8 mouse cellular contexts compared by ENCODE assay signal in genomic region chr2:156863487-156864160, GRCm38 (mm10). TPM values are rescaled to one million over a fixed set of nuclear protein-coding genes. Genes with fewer than 3 reads are reported as not detected.
DNase-seq lines count a peak whose midpoint lies in the region; ATAC-seq and TF ChIP-seq lines count a peak whose summit lies in the region.

No protein-coding gene starts in this region.

- DNase-seq in adrenal gland, adult (ENCODE audit: inconsistent age in 2 of 2, low spot score in 1 of 2): peak; percentile 85 to 94
- DNase-seq in liver, postnatal 0 days: peak; percentile 83
- DNase-seq in neural tube, embryonic 11.5 days (ENCODE audit: low spot score): no peak
- peak; percentile 81 for DNase-seq in yolk sac, embryonic 10.5 days (ENCODE audit: low spot score)
- DNase-seq in cerebellum, adult 11 months: no peak

- H3K27me3 ChIP-seq in E14TG2a.4 (ENCODE audit: insufficient read depth, low read length): no peaks in the 10 kb centered on the region
- no peaks in the 10 kb centered on the region for H3K27me3 ChIP-seq in forebrain, embryonic 16.5 days (replicated peaks; ENCODE audit: control insufficient read depth, insufficient read depth, low read length)
- H3K27me3 ChIP-seq in intestine, embryonic 15.5 days (replicated peaks): no peaks in the 10 kb centered on the region
- H3K27me3 ChIP-seq in liver, postnatal 0 days (ENCODE audit: insufficient read depth, low read length): no peaks in the 10 kb centered on the region
- H3K27me3 ChIP-seq in neural tube, embryonic 11.5 days (ENCODE audit: control insufficient read depth, insufficient read depth, low read length): no peaks in the 10 kb centered on the region

- H3K27ac ChIP-seq in forebrain, embryonic 16.5 days (ENCODE audit: low read length): peak overlapping the region; percentile 82
- H3K27ac ChIP-seq in intestine, embryonic 15.5 days: peak overlapping the region; percentile 94
- H3K27ac ChIP-seq in liver, postnatal 0 days (ENCODE audit: low read depth): peak overlapping the region; percentile 94
- peak overlapping the region; percentile 67 for H3K27ac ChIP-seq in neural tube, embryonic 11.5 days (ENCODE audit: low read depth, low read length)

- H3K4me2 ChIP-seq in forebrain, embryonic 16.5 days (ENCODE audit: low read length): peak overlapping the region; percentile 82
- H3K4me2 ChIP-seq in intestine, embryonic 15.5 days (replicated peaks): peak overlapping the region; percentile 65
- peak overlapping the region; percentile 80 for H3K4me2 ChIP-seq in liver, postnatal 0 days (ENCODE audit: low read depth, low read length)
- peak overlapping the region; percentile 92 for H3K4me2 ChIP-seq in neural tube, embryonic 11.5 days (ENCODE audit: low read depth)

- peak overlapping the region; percentile 99 for H3K4me3 ChIP-seq in E14TG2a.4 (replicated peaks; ENCODE audit: low read length)
- peak overlapping the region; percentile 99 for H3K4me3 ChIP-seq in forebrain, embryonic 16.5 days (replicated peaks; ENCODE audit: low read length)
- peak overlapping the region; percentile 99 for H3K4me3 ChIP-seq in intestine, embryonic 15.5 days (replicated peaks)
- peak overlapping the region; percentile 92 for H3K4me3 ChIP-seq in liver, postnatal 0 days (ENCODE audit: low read depth, low read length)
- H3K4me3 ChIP-seq in neural tube, embryonic 11.5 days (ENCODE audit: low read depth, low read length): peak overlapping the region; percentile 98

- H3K9me3 ChIP-seq in E14TG2a.4 (ENCODE audit: low read length): no peaks in the 10 kb centered on the region
- no peaks in the 10 kb centered on the region for H3K9me3 ChIP-seq in forebrain, embryonic 16.5 days (ENCODE audit: control insufficient read depth, low read length)
- H3K9me3 ChIP-seq in intestine, embryonic 15.5 days: no peaks in the 10 kb centered on the region
- no peaks in the 10 kb centered on the region for H3K9me3 ChIP-seq in liver, postnatal 0 days (ENCODE audit: low read length)
- H3K9me3 ChIP-seq in neural tube, embryonic 11.5 days (ENCODE audit: control insufficient read depth, low read length): no peaks in the 10 kb centered on the region

- H3K4me1 ChIP-seq in E14TG2a.4 (replicated peaks; ENCODE audit: low read depth, low read length): peaks cover 50% of the 10 kb centered on the region
- H3K4me1 ChIP-seq in forebrain, embryonic 16.5 days (replicated peaks; ENCODE audit: control insufficient read depth, insufficient read depth, low read length): peaks cover 22% of the 10 kb centered on the region
- H3K4me1 ChIP-seq in intestine, embryonic 15.5 days (replicated peaks): peaks cover 12% of the 10 kb centered on the region
- peaks cover 26% of the 10 kb centered on the region for H3K4me1 ChIP-seq in liver, postnatal 0 days (ENCODE audit: insufficient read depth)
- peaks cover 8% of the 10 kb centered on the region; the same call in 1 of the 2 replicates for H3K4me1 ChIP-seq in neural tube, embryonic 11.5 days (ENCODE audit: control insufficient read depth, insufficient read depth, low read length)

- peaks cover 46% of the 10 kb centered on the region for H3K36me3 ChIP-seq in E14TG2a.4 (ENCODE audit: insufficient read depth, low read length)
- H3K36me3 ChIP-seq in forebrain, embryonic 16.5 days (ENCODE audit: control insufficient read depth, insufficient read depth): 0 out of 2 replicates have a peak, but pooled peaks cover 3% of the 10 kb centered on the region
- H3K36me3 ChIP-seq in intestine, embryonic 15.5 days: peaks cover 8% of the 10 kb centered on the region
- H3K36me3 ChIP-seq in liver, postnatal 0 days (replicated peaks; ENCODE audit: insufficient read depth, low read length): peaks cover 36% of the 10 kb centered on the region
- H3K36me3 ChIP-seq in neural tube, embryonic 11.5 days (ENCODE audit: control insufficient read depth, insufficient read depth, low read length): peaks cover 2% of the 10 kb centered on the region

- peak overlapping the region; percentile 97 for H3K9ac ChIP-seq in forebrain, embryonic 16.5 days (replicated peaks; ENCODE audit: low read depth, low read length)
- peak overlapping the region; percentile 99 for H3K9ac ChIP-seq in intestine, embryonic 15.5 days
- peak overlapping the region; percentile 97 for H3K9ac ChIP-seq in liver, postnatal 0 days (replicated peaks)
- H3K9ac ChIP-seq in neural tube, embryonic 11.5 days (ENCODE audit: low read length): peak overlapping the region; percentile 97

- TF ChIP-seq CTCF in E14TG2a.4 (conservative IDR thresholded peaks at IDR 0.05; ENCODE audit: low read length): no peak
- no peak for TF ChIP-seq CTCF in liver, postnatal 0 days (IDR thresholded peaks at IDR 0.05; ENCODE audit: low read depth)

- no peak; the same call in 1 of the 2 replicates for ATAC-seq in forebrain, embryonic 16.5 days
- ATAC-seq in intestine, embryonic 15.5 days: peak; percentile 44
- ATAC-seq in liver, postnatal 0 days: peak; percentile 45
- ATAC-seq in neural tube, embryonic 11.5 days (ENCODE audit: insufficient read depth, low FRiP score, low TSS enrichment): peak; percentile 51; the same call in 1 of the 2 replicates

- 4% methylated on average over 28 of the region's 28 CpGs for WGBS in forebrain, embryonic 16.5 days
- 2% methylated on average over 28 of the region's 28 CpGs for WGBS in intestine, embryonic 15.5 days
- 2% methylated on average over 27 of the region's 28 CpGs for WGBS in liver, postnatal 0 days (ENCODE audit: insufficient replicate concordance)
- WGBS in neural tube, embryonic 11.5 days: 4% methylated on average over 28 of the region's 28 CpGs

- peak; percentile 40; the same call in 1 of the 2 replicates for TF ChIP-seq EP300 in liver, postnatal 0 days (IDR thresholded peaks at IDR 0.05; ENCODE audit: low read depth)

RNA-seq across cellular contexts. Expression of gene Rab5if, which starts 0.7 kb away (rescaled TPM):
- 131 and 139 TPM in 2 replicates for polyA plus RNA-seq in forebrain, embryonic 16.5 days (2015; fragmentation: Nextera tagmentation; extraction: Ambion mirVana)
- 304 and 311 TPM in 2 replicates for polyA plus RNA-seq in intestine, embryonic 15.5 days (2015; fragmentation: Nextera tagmentation; extraction: Ambion mirVana)
- polyA plus RNA-seq in liver, postnatal 0 days (2015; fragmentation: Nextera tagmentation; extraction: Ambion mirVana): 190 and 216 TPM in 2 replicates
- polyA plus RNA-seq in neural tube, embryonic 11.5 days (2014; fragmentation: Nextera tagmentation; extraction: Ambion mirVana): 172 and 183 TPM in 2 replicates

RNA-seq across cellular contexts. Expression of gene 4930518I15Rik, which starts 5.9 kb away (rescaled TPM):
- polyA plus RNA-seq in forebrain, embryonic 16.5 days (2015; fragmentation: Nextera tagmentation; extraction: Ambion mirVana): 10.2 and 15.0 TPM in 2 replicates
- 5.3 and 6.7 TPM in 2 replicates for polyA plus RNA-seq in intestine, embryonic 15.5 days (2015; fragmentation: Nextera tagmentation; extraction: Ambion mirVana)
- 1.2 and 1.8 TPM in 2 replicates for polyA plus RNA-seq in liver, postnatal 0 days (2015; fragmentation: Nextera tagmentation; extraction: Ambion mirVana)
- 4.9 and 5.6 TPM in 2 replicates for polyA plus RNA-seq in neural tube, embryonic 11.5 days (2014; fragmentation: Nextera tagmentation; extraction: Ambion mirVana)

RNA-seq across cellular contexts. Expression of gene Sla2, which starts 23.4 kb away (rescaled TPM):
- polyA plus RNA-seq in forebrain, embryonic 16.5 days (2015; fragmentation: Nextera tagmentation; extraction: Ambion mirVana): 0.11 and 0.29 TPM in 2 replicates
- polyA plus RNA-seq in intestine, embryonic 15.5 days (2015; fragmentation: Nextera tagmentation; extraction: Ambion mirVana): 0.53 and 0.66 TPM in 2 replicates
- 1.8 and 2.4 TPM in 2 replicates for polyA plus RNA-seq in liver, postnatal 0 days (2015; fragmentation: Nextera tagmentation; extraction: Ambion mirVana)
- 0.44 and 0.74 TPM in 2 replicates for polyA plus RNA-seq in neural tube, embryonic 11.5 days (2014; fragmentation: Nextera tagmentation; extraction: Ambion mirVana)

RNA-seq across cellular contexts. Expression of gene Tgif2, which starts 23.8 kb away (rescaled TPM):
- 33.1 and 39.1 TPM in 2 replicates for polyA plus RNA-seq in forebrain, embryonic 16.5 days (2015; fragmentation: Nextera tagmentation; extraction: Ambion mirVana)
- 34.3 and 38.3 TPM in 2 replicates for polyA plus RNA-seq in intestine, embryonic 15.5 days (2015; fragmentation: Nextera tagmentation; extraction: Ambion mirVana)
- 4.9 and 5.1 TPM in 2 replicates for polyA plus RNA-seq in liver, postnatal 0 days (2015; fragmentation: Nextera tagmentation; extraction: Ambion mirVana)
- polyA plus RNA-seq in neural tube, embryonic 11.5 days (2014; fragmentation: Nextera tagmentation; extraction: Ambion mirVana): 85.1 and 92.7 TPM in 2 replicates

Comparison
In these comparisons a context has a peak if more than half of its experiments do, and no peak if none do; other contexts are left out.
1. DNase-seq: peak in adrenal gland, adult (2 of 2), liver, postnatal 0 days (single experiment) and yolk sac, embryonic 10.5 days (single experiment); none in neural tube, embryonic 11.5 days (single experiment) and cerebellum, adult 11 months (single experiment).
2. Peak in every context shown above with its lines, with median percentiles within 50 percentile points of each other: H3K4me3 ChIP-seq, H3K27ac ChIP-seq, H3K4me2 ChIP-seq and H3K9ac ChIP-seq.